Mouse (Mus musculus) cerebellum, adult 9-10 months (tissue): Measurements from ENCODE around the gene Olfr368.

Experiments
- DNase-seq: peaks from one replicate; pipeline ENCODE4 v3.0.0; 2022

Olfr368 gene

DNA sequence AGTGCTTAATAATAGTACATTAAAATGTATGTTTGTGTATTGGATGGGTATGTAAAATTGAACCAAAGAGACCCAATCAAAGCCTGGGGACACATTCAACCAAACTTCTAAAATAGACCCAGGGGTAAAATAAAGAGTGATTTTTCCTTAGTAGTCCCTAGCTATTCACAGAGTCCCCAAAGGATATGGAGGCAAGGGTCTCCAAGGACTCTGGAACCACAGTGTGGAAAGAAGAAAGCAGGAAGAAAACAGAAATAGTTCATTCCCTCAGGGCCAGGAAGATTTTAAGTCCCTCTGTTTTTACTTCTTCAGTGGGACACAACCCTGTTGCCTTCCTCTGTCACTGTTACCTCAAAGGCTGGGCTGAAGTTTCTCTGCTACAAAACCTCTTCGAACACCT lies at the start of gene Olfr368:
Gene Olfr368 (plus strand): TSS at position 301 of the 400 bp plus-strand sequence.
- DNase-seq = no peak

GRCm38 (mm10) chr2:37333321-37333720 lies 7.0 kb downstream of the Olfr368 start:
- no peak for DNase-seq

GRCm38 (mm10) chr2:37338497-37339187 lies 12.3 kb downstream of the Olfr368 start:
- peak; percentile 44 for DNase-seq

DNA sequence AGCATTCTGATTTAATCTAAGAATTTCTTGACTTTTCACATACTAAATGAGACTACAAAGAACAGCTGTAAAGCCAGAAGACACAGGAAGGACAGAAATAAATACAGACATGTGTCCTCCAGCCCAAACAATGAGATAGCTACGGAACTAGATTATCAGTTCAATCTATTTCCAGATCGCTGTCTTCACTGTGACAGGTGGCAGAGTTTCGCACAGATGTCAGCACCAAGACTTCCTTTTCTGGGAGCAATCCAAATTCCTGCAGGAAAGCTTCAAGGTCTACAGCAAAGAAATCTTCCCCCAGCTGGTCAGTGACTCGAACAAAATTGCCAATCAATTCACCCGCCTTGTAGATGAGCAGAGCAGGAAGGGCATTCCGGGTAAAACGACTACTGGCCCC lies 25.4 kb downstream of the Olfr368 start:
- no peak for DNase-seq

- DNase-seq = no peak
Measured at GRCm38 (mm10) chr2:37355571-37355970, 29.3 kb downstream of the Olfr368 start.

GRCm38 (mm10) chr2:37358633-37359540 lies 32.6 kb downstream of the Olfr368 start, which contains the start of gene Pdcl:
Gene Pdcl (minus strand): TSS chr2:37359332.
- DNase-seq = peak; percentile 87

DNA sequence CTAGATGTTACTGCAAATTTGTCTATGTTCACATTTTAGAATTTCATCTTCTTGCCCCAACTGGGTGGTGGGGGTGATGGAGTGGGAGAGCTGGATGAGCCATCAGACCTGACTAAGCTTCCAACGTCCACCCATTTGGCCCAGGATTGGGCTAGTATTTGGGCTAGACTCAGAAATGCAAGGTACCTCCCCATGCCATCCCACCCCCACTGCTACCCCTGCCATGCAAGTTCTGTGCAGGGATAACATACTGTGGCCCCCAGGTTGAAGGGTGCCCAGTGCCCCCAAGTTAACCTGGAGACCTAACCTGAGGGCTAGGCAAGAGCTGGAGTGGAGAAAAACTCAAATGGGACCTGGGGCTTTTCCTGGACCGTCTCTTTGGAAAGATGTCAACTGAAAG lies 33.6 kb downstream of the Olfr368 start:
- peak; percentile 41 for DNase-seq

GRCm38 (mm10) chr2:37370651-37371050 lies 44.3 kb downstream of the Olfr368 start:
- no peak for DNase-seq

DNA sequence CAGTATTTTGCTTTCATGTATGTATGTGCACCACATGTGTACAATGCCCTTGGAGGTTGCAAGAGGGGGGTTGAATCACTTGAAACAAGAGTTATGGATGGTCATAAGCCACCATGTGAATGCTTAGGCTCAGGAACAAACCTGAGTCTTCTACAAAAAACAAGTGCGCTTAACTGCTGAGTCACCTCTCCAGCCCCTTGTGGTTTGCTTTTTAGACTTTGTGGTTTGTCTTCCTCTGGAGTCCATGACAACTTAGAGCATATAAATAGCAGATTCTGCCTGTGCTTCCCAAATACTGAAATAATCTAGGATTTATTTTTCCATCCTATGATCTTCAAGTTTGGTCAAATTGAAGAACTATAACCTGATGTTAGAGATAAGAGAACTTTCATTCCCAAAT lies 49.7 kb downstream of the Olfr368 start:
- DNase-seq = no peak

GRCm38 (mm10) chr2:37380189-37380588 lies 53.9 kb downstream of the Olfr368 start:
- DNase-seq = peak; percentile 67
